Mouse (Mus musculus): Measurements from ENCODE around the gene Gabrd.
"Not testable (repeated sequence)": the region's sequence is repeated elsewhere in the genome, so short reads cannot be mapped to it uniquely, and the experiment has no call there.

Gene Gabrd

GRCm38 (mm10) chr4:155397511-155398221 lies at the start of gene Gabrd:
Gene Gabrd, minus strand, starts transcription at chr4:155398112.
- no peak for DNase-seq (ENCODE audit: low read depth, low spot score)

- DNase-seq (ENCODE audit: low read depth, low spot score) = no peak
Observed at GRCm38 (mm10) chr4:155442808-155443207, 44.9 kb upstream of the Gabrd start.

- no peak for DNase-seq (ENCODE audit: low read depth, low spot score)
Observed at GRCm38 (mm10) chr4:155433993-155434392, 36.1 kb upstream of the Gabrd start.

- no peak for DNase-seq (ENCODE audit: low read depth, low spot score)
Observed at GRCm38 (mm10) chr4:155432358-155432757, 34.4 kb upstream of the Gabrd start.

- no peak for DNase-seq (ENCODE audit: low read depth, low spot score)
Observed at GRCm38 (mm10) chr4:155429202-155429601, 31.3 kb upstream of the Gabrd start.

GRCm38 (mm10) chr4:155428442-155428841 lies 30.5 kb upstream of the Gabrd start:
- DNase-seq (ENCODE audit: low read depth, low spot score) = no peak

- no peak for DNase-seq (ENCODE audit: low read depth, low spot score)
Observed at GRCm38 (mm10) chr4:155426272-155426671, 28.4 kb upstream of the Gabrd start.

- no peak for DNase-seq (ENCODE audit: low read depth, low spot score)
Observed at GRCm38 (mm10) chr4:155423988-155424387, 26.1 kb upstream of the Gabrd start.

GRCm38 (mm10) chr4:155421412-155422370 lies 23.8 kb upstream of the Gabrd start:
- DNase-seq (ENCODE audit: low read depth, low spot score) = not testable (repeated sequence)

- no peak for DNase-seq (ENCODE audit: low read depth, low spot score)
Observed at GRCm38 (mm10) chr4:155420137-155420536, 22.2 kb upstream of the Gabrd start.

GRCm38 (mm10) chr4:155414656-155415235 lies 16.8 kb upstream of the Gabrd start:
- no peak for DNase-seq (ENCODE audit: low read depth, low spot score)

GRCm38 (mm10) chr4:155413641-155414335 lies 15.9 kb upstream of the Gabrd start:
- no peak for DNase-seq (ENCODE audit: low read depth, low spot score)

GRCm38 (mm10) chr4:155412124-155412523 lies 14.2 kb upstream of the Gabrd start:
- no peak for DNase-seq (ENCODE audit: low read depth, low spot score)

GRCm38 (mm10) chr4:155409058-155409776 lies 11.3 kb upstream of the Gabrd start, which contains the start of gene Cfap74:
Gene Cfap74, plus strand, starts transcription at chr4:155409190.
- peak; percentile 75 for DNase-seq (ENCODE audit: low read depth, low spot score)

- no peak for DNase-seq (ENCODE audit: low read depth, low spot score)
Observed at GRCm38 (mm10) chr4:155408695-155409057, 10.8 kb upstream of the Gabrd start.

GRCm38 (mm10) chr4:155402489-155402888 lies 4.6 kb upstream of the Gabrd start:
- no peak for DNase-seq (ENCODE audit: low read depth, low spot score)

GRCm38 (mm10) chr4:155401121-155401520 lies 3.2 kb upstream of the Gabrd start:
- DNase-seq (ENCODE audit: low read depth, low spot score) = no peak

GRCm38 (mm10) chr4:155398222-155398540 lies 269 bp upstream of the Gabrd start:
- DNase-seq (ENCODE audit: low read depth, low spot score) = no peak

- DNase-seq (ENCODE audit: low read depth, low spot score) = no peak
Observed at GRCm38 (mm10) chr4:155396751-155397150, 1.2 kb downstream of the Gabrd start.

- no peak for DNase-seq (ENCODE audit: low read depth, low spot score)
Observed at GRCm38 (mm10) chr4:155395471-155395870, 2.4 kb downstream of the Gabrd start.

GRCm38 (mm10) chr4:155387166-155387565 lies 10.7 kb downstream of the Gabrd start:
- no peak for DNase-seq (ENCODE audit: low read depth, low spot score)
